Mouse (Mus musculus) G1E (cell line): Measurements from ENCODE around the gene Aknad1. TPM values are rescaled to one million over a fixed set of nuclear protein-coding genes. Genes with fewer than 3 reads are reported as not detected.

Source experiments
- ATAC-seq: 2 replicates; pipeline ENCODE4 v1.8.0; 2016; ENCODE audit warnings: mild to moderate bottlenecking; ENCODE audit not compliant: insufficient number of reproducible peaks, poor library complexity, low FRiP score, severe bottlenecking; ENCODE audit errors: extremely low read depth
- DNase-seq: peaks from one replicate; pipeline ENCODE4 v3.0.0; 2012; ENCODE audit warnings: low spot score
- H3K27me3 ChIP-seq: 2 replicates; pipeline ENCODE4 v1.6.1; 2012; ENCODE audit warnings: mild to moderate bottlenecking, low read length, inconsistent platforms; ENCODE audit not compliant: insufficient read depth
- H3K36me3 ChIP-seq: replicated peaks from 2 replicates; pipeline ENCODE3; 2012; ENCODE audit warnings: mild to moderate bottlenecking, inconsistent platforms
- H3K4me1 ChIP-seq: 2 replicates; pipeline ENCODE4 v1.6.1; 2012; ENCODE audit warnings: low read depth, low read length, inconsistent platforms, mixed read lengths; ENCODE audit not compliant: insufficient read depth
- H3K4me3 ChIP-seq: 2 replicates; pipeline ENCODE4 v1.5.1; 2012; ENCODE audit warnings: low read depth, mild to moderate bottlenecking, inconsistent platforms, low read length, moderate library complexity, mixed read lengths
- H3K9me3 ChIP-seq: replicated peaks from 2 replicates; pipeline ENCODE4 v1.6.1; 2012; ENCODE audit warnings: inconsistent platforms
- CTCF ChIP-seq: IDR thresholded peaks from 2 replicates; pipeline ENCODE4 v1.5.1; 2012; ENCODE audit warnings: low read depth, low read length, inconsistent platforms, mixed read lengths
- GATA1 ChIP-seq: IDR thresholded peaks from 2 replicates; pipeline ENCODE4 v1.6.1; 2012; ENCODE audit warnings: borderline replicate concordance, low read length, inconsistent platforms, mixed read lengths
- GATA2 ChIP-seq: IDR thresholded peaks from 2 replicates; pipeline ENCODE4 v1.6.1; 2012; ENCODE audit warnings: low read depth, low read length, inconsistent platforms, borderline replicate concordance
- POLR2AphosphoS5 ChIP-seq: IDR thresholded peaks from 2 replicates; pipeline ENCODE4 v1.6.1; 2012; ENCODE audit warnings: low read depth, low read length, inconsistent platforms; ENCODE audit not compliant: insufficient replicate concordance
- TAL1 ChIP-seq: conservative IDR thresholded peaks from 2 replicates; pipeline ENCODE4 v1.6.1; 2012; ENCODE audit warnings: low read depth, low read length, inconsistent platforms, mixed read lengths
- polyA plus RNA-seq: library from polyadenylated mRNA; stranded (reverse); fragments of >175 nt; gene quantifications from 2 replicates; pipeline ENCODE4 v1.2.3, GENCODE M21; 2012
- total RNA-seq, 2 experiments: library from RNA; stranded (forward) in 1 of 2; stranded (reverse) in 1 of 2; fragments of 200-1000 nt in 1 of 2; fragments of >200 nt in 1 of 2; fragmentation: Nextera tagmentation in 1 of 2; gene quantifications; 2 replicates each; pipeline ENCODE4 v1.2.3; 2014 to 2017

Aknad1 gene
- total and polyA plus RNA-seq, 3 experiments = 0.11 TPM; not detected in 2

- no peak overlapping the region for H3K4me3 ChIP-seq
- no peak for TF ChIP-seq CTCF
- TF ChIP-seq POLR2AphosphoS5 = no peak
- no peak for TF ChIP-seq GATA2
- TF ChIP-seq GATA1 = no peak
- no peak for TF ChIP-seq TAL1
- no peaks in the 10 kb centered on the region for H3K9me3 ChIP-seq
- no peak for ATAC-seq
- H3K36me3 ChIP-seq = peaks cover 64% of the 10 kb centered on the region
- no peak for DNase-seq
- H3K27me3 ChIP-seq = no peaks in the 10 kb centered on the region
- H3K4me1 ChIP-seq = no peaks in the 10 kb centered on the region
These were observed 56.3 kb downstream of the Aknad1 start for GRCm38 (mm10) chr3:108795554-108796299.

- ATAC-seq = no peak
- H3K9me3 ChIP-seq = no peaks in the 10 kb centered on the region
- no peak overlapping the region for H3K4me3 ChIP-seq
- no peak for TF ChIP-seq TAL1
- no peak for TF ChIP-seq CTCF
- no peak for TF ChIP-seq GATA2
- TF ChIP-seq GATA1 = no peak
- no peak for TF ChIP-seq POLR2AphosphoS5
- H3K4me1 ChIP-seq = no peaks in the 10 kb centered on the region
- DNase-seq = no peak
- H3K36me3 ChIP-seq = peaks cover 67% of the 10 kb centered on the region
- no peaks in the 10 kb centered on the region for H3K27me3 ChIP-seq
These were observed 56.9 kb downstream of the Aknad1 start for GRCm38 (mm10) chr3:108796386-108796785.

GRCm38 (mm10) chr3:108797723-108798122 lies 58.3 kb downstream of the Aknad1 start:
- TF ChIP-seq GATA1 (no peak), CTCF (no peak), POLR2AphosphoS5 (no peak), TAL1 (no peak), GATA2 (no peak)
- Histone ChIP-seq H3K36me3 (peaks cover 70% of the 10 kb centered on the region), H3K4me3 (no peak overlapping the region), H3K4me1 (no peaks in the 10 kb centered on the region), H3K9me3 (no peaks in the 10 kb centered on the region), H3K27me3 (no peaks in the 10 kb centered on the region)
- no peak for DNase-seq
- ATAC-seq = no peak

- H3K27me3 ChIP-seq = no peaks in the 10 kb centered on the region
- TF ChIP-seq POLR2AphosphoS5 (no peak), GATA1 (no peak), GATA2 (no peak), TAL1 (no peak), CTCF (no peak)
- no peaks in the 10 kb centered on the region for H3K4me1 ChIP-seq
- ATAC-seq (no peak), DNase-seq (no peak)
- H3K9me3 ChIP-seq = no peaks in the 10 kb centered on the region
- peaks cover 75% of the 10 kb centered on the region for H3K36me3 ChIP-seq
- no peak overlapping the region for H3K4me3 ChIP-seq
These were observed 58.9 kb downstream of the Aknad1 start for GRCm38 (mm10) chr3:108798375-108798774.

- no peak for DNase-seq
- no peaks in the 10 kb centered on the region for H3K9me3 ChIP-seq
- H3K4me1 ChIP-seq = no peaks in the 10 kb centered on the region
- no peaks in the 10 kb centered on the region for H3K27me3 ChIP-seq
- no peak for ATAC-seq
- H3K36me3 ChIP-seq = peaks cover 63% of the 10 kb centered on the region
- no peak overlapping the region for H3K4me3 ChIP-seq
- TF ChIP-seq GATA1 = no peak
- TF ChIP-seq CTCF = no peak
- TF ChIP-seq GATA2 = no peak
- TF ChIP-seq POLR2AphosphoS5 = no peak
- no peak for TF ChIP-seq TAL1
These were observed 66.2 kb downstream of the Aknad1 start for GRCm38 (mm10) chr3:108805622-108806021.

- Histone ChIP-seq H3K36me3 (peaks cover 45% of the 10 kb centered on the region), H3K4me3 (no peak overlapping the region), H3K9me3 (no peaks in the 10 kb centered on the region), H3K4me1 (no peaks in the 10 kb centered on the region), H3K27me3 (no peaks in the 10 kb centered on the region)
- ATAC-seq = no peak
- no peak for TF ChIP-seq GATA2
- no peak for TF ChIP-seq POLR2AphosphoS5
- no peak for TF ChIP-seq GATA1
- TF ChIP-seq CTCF = no peak
- TF ChIP-seq TAL1 = no peak
- DNase-seq = no peak
These were observed 71.3 kb downstream of the Aknad1 start for GRCm38 (mm10) chr3:108810747-108811263.
